Mouse (Mus musculus) embryo, embryonic 11 days (tissue): Measurements from ENCODE around the gene Arrdc4.

Experiments
- DNase-seq: peaks from one replicate; pipeline ENCODE4 v3.0.0-alpha.2; 2015

The Arrdc4 gene

GRCm38 (mm10) chr7:68748761-68749635 is at the start of gene Arrdc4:
Arrdc4 (minus strand) TSS chr7:68749241.
- DNase-seq: peak; percentile 96

GRCm38 (mm10) chr7:68795578-68795977 is 46.5 kb upstream of the Arrdc4 start:
- DNase-seq: no peak

GRCm38 (mm10) chr7:68788711-68789110 is 39.7 kb upstream of the Arrdc4 start:
- DNase-seq: no peak

GRCm38 (mm10) chr7:68771757-68772094 is 22.7 kb upstream of the Arrdc4 start:
- no peak for DNase-seq

GRCm38 (mm10) chr7:68770894-68771756 is 22.1 kb upstream of the Arrdc4 start:
- no peak for DNase-seq

GRCm38 (mm10) chr7:68765926-68766325 is 16.9 kb upstream of the Arrdc4 start:
- DNase-seq: no peak

- DNase-seq: no peak
These were observed 10.2 kb upstream of the Arrdc4 start for GRCm38 (mm10) chr7:68759148-68759724.

- no peak for DNase-seq
These were observed 7.7 kb upstream of the Arrdc4 start for GRCm38 (mm10) chr7:68756656-68757204.

GRCm38 (mm10) chr7:68749919-68750318 is 878 bp upstream of the Arrdc4 start:
- no peak for DNase-seq

- peak; percentile 45 for DNase-seq
These were observed 680 bp downstream of the Arrdc4 start for GRCm38 (mm10) chr7:68748361-68748760.

DNA sequence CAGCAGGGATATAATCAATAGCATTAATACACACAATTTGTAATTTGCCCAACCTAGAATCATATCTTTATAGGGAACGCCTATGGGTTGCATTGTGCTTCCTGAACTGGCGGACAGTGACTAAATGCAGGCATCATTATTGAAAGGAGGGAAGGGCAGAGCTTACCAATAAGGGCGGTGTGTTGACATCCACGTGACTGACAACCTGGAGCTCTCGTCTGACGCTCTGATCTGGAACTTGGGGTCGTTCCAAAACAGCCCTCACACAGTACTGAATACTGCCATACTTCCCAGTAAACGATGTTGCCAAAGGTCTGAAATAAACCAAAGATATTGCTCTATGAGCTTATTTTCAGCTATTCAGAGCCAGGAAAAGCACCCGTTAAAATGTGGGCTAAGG is 4.4 kb downstream of the Arrdc4 start:
- no peak for DNase-seq

DNA sequence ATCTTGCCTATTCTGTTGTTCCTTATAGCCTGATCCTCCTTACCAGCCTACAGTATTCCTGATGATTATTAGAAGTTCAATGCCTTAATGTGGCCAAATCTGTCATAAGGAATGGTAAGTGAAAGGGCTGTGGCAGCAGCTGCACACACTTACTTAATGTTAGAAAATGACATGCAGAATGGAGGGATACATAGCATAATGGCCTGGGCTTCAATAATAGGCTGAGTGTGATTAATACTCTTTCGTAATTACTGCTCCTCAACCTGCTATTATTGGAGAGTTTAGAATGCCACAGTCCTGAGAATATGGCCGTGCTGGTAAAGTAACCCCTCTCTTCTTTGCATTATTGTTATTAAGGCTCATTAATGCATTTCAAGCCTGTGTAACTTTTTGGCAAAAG is 4.8 kb downstream of the Arrdc4 start:
- no peak for DNase-seq

GRCm38 (mm10) chr7:68740763-68741162 is 8.3 kb downstream of the Arrdc4 start:
- DNase-seq: no peak

DNA sequence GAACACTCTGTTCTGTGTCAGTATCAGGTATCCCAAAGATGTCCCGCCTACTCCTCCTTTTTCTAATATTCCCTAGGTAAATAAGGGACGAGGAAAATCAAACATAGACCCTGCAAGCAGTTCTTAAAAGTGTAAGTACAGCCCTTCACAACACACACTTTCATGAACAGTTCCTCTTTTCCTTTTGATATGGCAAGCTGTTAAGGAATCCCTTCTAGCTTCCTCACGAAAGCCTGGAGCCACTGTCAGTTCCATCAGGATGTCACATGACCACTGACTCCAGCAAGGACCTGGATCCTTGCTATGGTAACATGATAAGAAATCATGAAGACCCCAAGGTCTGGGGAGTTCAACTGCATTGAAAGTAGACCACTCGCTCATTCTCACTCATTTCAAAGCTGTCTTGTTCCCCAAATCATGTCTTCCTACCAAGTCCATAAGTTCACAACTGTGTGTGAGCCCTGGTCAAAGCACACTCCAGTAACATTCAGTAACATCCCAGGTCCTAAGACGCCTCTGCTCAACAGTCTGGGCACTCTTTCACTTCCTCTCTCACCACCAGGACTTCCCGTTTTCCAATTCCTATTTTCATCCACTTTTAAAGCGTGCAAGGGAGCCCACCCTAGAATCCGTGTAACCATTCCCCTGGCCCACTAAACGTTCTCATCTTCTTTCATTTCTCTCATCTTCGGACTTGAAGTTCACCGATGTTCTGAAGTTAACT is 10.2 kb downstream of the Arrdc4 start:
- DNase-seq: no peak

DNA sequence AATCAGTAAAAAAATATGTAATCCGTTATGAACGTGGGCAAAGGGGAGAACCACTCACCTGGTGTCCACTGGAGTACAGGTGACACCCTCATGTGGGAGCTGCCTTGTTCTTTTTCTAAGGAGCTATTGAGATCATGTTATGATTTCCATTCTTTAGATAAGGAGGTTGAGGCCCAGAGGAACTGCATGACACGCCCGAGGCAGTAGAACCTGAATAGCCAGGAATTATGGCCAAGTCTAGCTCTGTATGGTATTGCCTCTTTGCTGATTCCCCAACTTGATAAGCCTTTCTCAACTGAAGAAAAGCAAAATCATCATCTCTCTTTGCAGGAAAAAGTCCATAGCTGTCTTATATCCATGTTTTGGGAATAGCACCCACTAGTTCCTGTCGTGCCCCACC is 22.7 kb downstream of the Arrdc4 start:
- no peak for DNase-seq

DNA sequence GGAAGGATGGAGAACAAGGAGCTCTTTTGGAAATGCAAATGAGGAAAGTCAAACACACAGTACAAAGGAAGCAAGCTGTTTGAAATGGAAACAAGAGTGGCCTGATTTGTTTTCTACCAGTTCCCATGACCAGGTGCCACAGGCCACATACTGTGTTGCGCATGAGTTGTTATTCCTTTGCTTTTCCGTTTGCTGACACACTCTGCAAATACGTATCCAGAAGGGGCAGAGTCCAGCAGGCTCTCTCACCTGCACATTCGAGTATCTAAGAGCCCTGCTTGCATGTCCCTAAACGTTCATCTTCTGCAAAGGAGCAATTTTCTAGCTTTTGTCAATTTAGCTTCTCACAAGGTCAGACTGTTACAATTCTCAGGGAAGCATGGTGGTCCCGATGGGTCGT is 24.3 kb downstream of the Arrdc4 start:
- no peak for DNase-seq

DNA sequence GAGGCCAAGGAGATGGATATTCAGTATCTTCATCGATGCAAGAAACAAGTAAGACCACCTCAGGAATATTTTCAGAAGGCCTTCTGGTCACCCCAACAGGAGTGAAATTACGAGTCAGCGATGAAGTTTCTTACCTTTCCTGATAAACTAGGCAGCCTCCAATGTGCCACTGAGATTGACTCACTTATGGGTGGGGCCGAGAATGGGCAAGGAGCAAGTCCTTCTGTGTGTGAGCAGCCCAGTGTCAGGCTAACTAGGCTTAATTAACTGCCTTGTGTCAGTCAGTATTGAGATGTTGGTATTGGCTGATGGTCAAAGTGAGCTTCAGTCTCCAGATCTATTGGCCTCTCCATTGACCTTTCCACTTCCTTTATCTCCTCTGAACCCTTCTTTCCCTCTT is 27.5 kb downstream of the Arrdc4 start:
- DNase-seq: no peak

DNA sequence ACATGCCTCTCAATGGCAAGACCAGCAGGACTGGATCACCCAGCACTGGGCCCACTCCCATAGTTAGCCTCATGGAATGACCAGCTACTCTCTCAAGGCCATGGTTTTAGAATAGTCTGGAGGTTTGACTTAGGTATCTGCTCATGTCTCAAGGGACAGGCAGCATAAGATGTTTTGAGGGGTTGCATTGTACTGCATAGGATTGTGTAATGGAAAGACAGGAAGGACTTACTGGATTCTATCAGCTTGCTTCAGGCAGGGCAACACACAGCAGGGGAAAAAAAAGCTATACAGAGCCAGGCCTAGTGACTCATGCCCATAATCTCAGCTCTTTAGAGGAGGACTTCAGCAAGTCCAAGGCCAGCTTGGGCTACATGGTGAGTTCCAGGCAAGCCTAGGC is 31.1 kb downstream of the Arrdc4 start:
- no peak for DNase-seq

DNA sequence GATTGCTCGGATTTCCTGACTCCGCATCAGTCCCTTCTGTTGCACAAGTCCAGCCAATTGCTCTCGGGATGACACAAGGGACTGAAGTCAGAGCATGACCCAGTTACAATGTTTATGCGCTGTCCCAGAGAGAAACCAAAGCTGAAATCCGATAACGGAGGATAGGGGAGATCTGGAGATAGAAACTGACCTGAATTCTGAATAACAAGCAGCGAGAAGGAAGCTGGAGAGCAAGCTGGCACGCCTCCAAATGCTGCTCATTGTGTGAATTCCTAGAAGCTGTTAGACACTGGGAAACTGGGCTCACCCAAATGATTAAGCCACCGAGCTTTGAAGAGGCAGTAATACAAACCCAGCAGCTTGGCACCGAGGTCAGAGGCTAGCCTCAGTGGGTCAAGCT is 31.5 kb downstream of the Arrdc4 start:
- no peak for DNase-seq

- DNase-seq: no peak
These were observed 32.1 kb downstream of the Arrdc4 start for GRCm38 (mm10) chr7:68716926-68717325.

- no peak for DNase-seq
These were observed 36.1 kb downstream of the Arrdc4 start for GRCm38 (mm10) chr7:68712928-68713327.

GRCm38 (mm10) chr7:68712425-68712824 is 36.6 kb downstream of the Arrdc4 start:
- no peak for DNase-seq

GRCm38 (mm10) chr7:68709319-68709573 is 39.8 kb downstream of the Arrdc4 start:
- no peak for DNase-seq
